Mouse (Mus musculus) CD4-positive, CD25-positive, alpha-beta regulatory T cell, adult 2 months (primary cell): Measurements from ENCODE around the gene Tmem59.
A peak's percentile ranks its signal among the peaks of the same experiment; 100 is the strongest.

ENCODE experiments used
- DNase-seq: peaks from one replicate; pipeline ENCODE4 v3.0.0-alpha.2; 2012; ENCODE audit warnings: low read depth, low spot score

Gene Tmem59

GRCm38 (mm10) chr4:107179561-107179960 is 1.4 kb downstream of the Tmem59 start:
- no peak for DNase-seq

GRCm38 (mm10) chr4:107180746-107181145 is 2.5 kb downstream of the Tmem59 start:
- DNase-seq = no peak

- no peak for DNase-seq
These were observed 3.7 kb downstream of the Tmem59 start for GRCm38 (mm10) chr4:107181866-107182265.

- no peak for DNase-seq
These were observed 4.6 kb downstream of the Tmem59 start for GRCm38 (mm10) chr4:107182796-107183195.

- DNase-seq = no peak
These were observed 5.0 kb downstream of the Tmem59 start for GRCm38 (mm10) chr4:107183203-107183602.

- no peak for DNase-seq
These were observed 7.5 kb downstream of the Tmem59 start for GRCm38 (mm10) chr4:107185703-107186102.

GRCm38 (mm10) chr4:107193841-107194240 is 15.6 kb downstream of the Tmem59 start:
- DNase-seq = no peak

- DNase-seq = no peak
These were observed 18.3 kb downstream of the Tmem59 start for GRCm38 (mm10) chr4:107196454-107196853.

GRCm38 (mm10) chr4:107198072-107198471 is 19.9 kb downstream of the Tmem59 start:
- no peak for DNase-seq

GRCm38 (mm10) chr4:107201779-107202178 is 23.6 kb downstream of the Tmem59 start:
- peak; percentile 31 for DNase-seq

GRCm38 (mm10) chr4:107203001-107203400 is 24.8 kb downstream of the Tmem59 start:
- no peak for DNase-seq

GRCm38 (mm10) chr4:107207016-107207415 is 28.8 kb downstream of the Tmem59 start:
- DNase-seq = no peak

GRCm38 (mm10) chr4:107208880-107209279 is 30.7 kb downstream of the Tmem59 start, which contains the start of gene Ldlrad1:
Ldlrad1 (plus strand) TSS chr4:107209180.
- DNase-seq = no peak

- DNase-seq = no peak
These were observed 32.4 kb downstream of the Tmem59 start for GRCm38 (mm10) chr4:107210483-107211097.

GRCm38 (mm10) chr4:107211465-107211864 is 33.3 kb downstream of the Tmem59 start:
- no peak for DNase-seq

- no peak for DNase-seq
These were observed 33.7 kb downstream of the Tmem59 start for GRCm38 (mm10) chr4:107211936-107212335.

GRCm38 (mm10) chr4:107213279-107214011 is 35.2 kb downstream of the Tmem59 start:
- DNase-seq = no peak

- DNase-seq = no peak
These were observed 39.4 kb downstream of the Tmem59 start for GRCm38 (mm10) chr4:107217574-107217973.

GRCm38 (mm10) chr4:107221524-107221923 is 43.3 kb downstream of the Tmem59 start:
- no peak for DNase-seq

- peak; percentile 60 for DNase-seq
These were observed 45.3 kb downstream of the Tmem59 start for GRCm38 (mm10) chr4:107223225-107224204.

GRCm38 (mm10) chr4:107226313-107226712 is 48.1 kb downstream of the Tmem59 start:
- DNase-seq = no peak

- no peak for DNase-seq
These were observed 54.0 kb downstream of the Tmem59 start for GRCm38 (mm10) chr4:107232219-107232618.
